Mouse (Mus musculus): Measurements from ENCODE around the gene Herc4.
A peak's percentile ranks its signal among the peaks of the same experiment; 100 is the strongest.

Herc4 gene

GRCm38 (mm10) chr10:63243493-63244054 is at the start of gene Herc4:
TSS of gene Herc4 (plus strand) at chr10:63243810.
- peak; percentile 91 for DNase-seq (ENCODE audit: low read depth, low spot score)

GRCm38 (mm10) chr10:63199008-63199407 is 44.6 kb upstream of the Herc4 start:
- no peak for DNase-seq (ENCODE audit: low read depth, low spot score)

- no peak for DNase-seq (ENCODE audit: low read depth, low spot score)
These were observed 42.1 kb upstream of the Herc4 start for GRCm38 (mm10) chr10:63201534-63201933.

- DNase-seq (ENCODE audit: low read depth, low spot score), result no peak
These were observed 40.6 kb upstream of the Herc4 start for GRCm38 (mm10) chr10:63203002-63203401.

GRCm38 (mm10) chr10:63203728-63204127 is 39.9 kb upstream of the Herc4 start, which contains the start of gene Mypn:
TSS of gene Mypn (minus strand) at chr10:63203952.
- DNase-seq (ENCODE audit: low read depth, low spot score), result no peak

GRCm38 (mm10) chr10:63208871-63209270 is 34.7 kb upstream of the Herc4 start:
- no peak for DNase-seq (ENCODE audit: low read depth, low spot score)

- DNase-seq (ENCODE audit: low read depth, low spot score), result no peak
These were observed 22.4 kb upstream of the Herc4 start for GRCm38 (mm10) chr10:63221081-63221783.

GRCm38 (mm10) chr10:63224341-63224740 is 19.3 kb upstream of the Herc4 start:
- no peak for DNase-seq (ENCODE audit: low read depth, low spot score)

GRCm38 (mm10) chr10:63230266-63230665 is 13.3 kb upstream of the Herc4 start:
- DNase-seq (ENCODE audit: low read depth, low spot score), result no peak

- no peak for DNase-seq (ENCODE audit: low read depth, low spot score)
These were observed 12.8 kb upstream of the Herc4 start for GRCm38 (mm10) chr10:63230854-63231253.

GRCm38 (mm10) chr10:63231630-63232029 is 12.0 kb upstream of the Herc4 start:
- DNase-seq (ENCODE audit: low read depth, low spot score), result no peak

- DNase-seq (ENCODE audit: low read depth, low spot score), result no peak
These were observed 9.5 kb upstream of the Herc4 start for GRCm38 (mm10) chr10:63234133-63234532.

GRCm38 (mm10) chr10:63235889-63236288 is 7.7 kb upstream of the Herc4 start:
- DNase-seq (ENCODE audit: low read depth, low spot score), result no peak

- DNase-seq (ENCODE audit: low read depth, low spot score), result no peak
These were observed 6.9 kb upstream of the Herc4 start for GRCm38 (mm10) chr10:63236663-63237062.

- no peak for DNase-seq (ENCODE audit: low read depth, low spot score)
These were observed 6.4 kb upstream of the Herc4 start for GRCm38 (mm10) chr10:63237206-63237605.

GRCm38 (mm10) chr10:63238090-63238489 is 5.5 kb upstream of the Herc4 start:
- DNase-seq (ENCODE audit: low read depth, low spot score), result no peak

- no peak for DNase-seq (ENCODE audit: low read depth, low spot score)
These were observed 3.8 kb upstream of the Herc4 start for GRCm38 (mm10) chr10:63239848-63240247.

GRCm38 (mm10) chr10:63240868-63241271 is 2.7 kb upstream of the Herc4 start:
- no peak for DNase-seq (ENCODE audit: low read depth, low spot score)

- DNase-seq (ENCODE audit: low read depth, low spot score), result peak; percentile 11
These were observed 693 bp upstream of the Herc4 start for GRCm38 (mm10) chr10:63242798-63243435.

GRCm38 (mm10) chr10:63244055-63244671 is 553 bp downstream of the Herc4 start:
- DNase-seq (ENCODE audit: low read depth, low spot score), result no peak

GRCm38 (mm10) chr10:63244746-63245145 is 1.1 kb downstream of the Herc4 start:
- DNase-seq (ENCODE audit: low read depth, low spot score), result no peak

GRCm38 (mm10) chr10:63245846-63246245 is 2.2 kb downstream of the Herc4 start:
- DNase-seq (ENCODE audit: low read depth, low spot score), result no peak

Measured in retina, adult 2 months (tissue).